Mouse (Mus musculus) MEL (cell line): Measurements from ENCODE around the gene Preb. TPM values are rescaled to one million over a fixed set of nuclear protein-coding genes. Genes with fewer than 3 reads are reported as not detected.

Source experiments
- DNase-seq: peaks from one replicate; pipeline ENCODE4 v3.0.0; 2011; ENCODE audit warnings: low read depth, low spot score
- H3K27ac ChIP-seq: 2 replicates; pipeline ENCODE4 v1.5.1; 2012; ENCODE audit warnings: low read depth, mild to moderate bottlenecking, control low read depth, low read length, moderate library complexity; ENCODE audit not compliant: control insufficient read depth
- H3K27me3 ChIP-seq, 2 experiments: fragments of 150-350 bp in 1 of 2; sonication (generic) in 1 of 2; 2 replicates each; pipeline ENCODE4 v1.6.1; 2012; ENCODE audit warnings: low read length in 2 of 2, mild to moderate bottlenecking in 2 of 2, improper control_type of control experiment in 1 of 2, moderate library complexity in 1 of 2; ENCODE audit not compliant: insufficient read depth in 2 of 2, control insufficient read depth in 1 of 2
- H3K36me3 ChIP-seq, 2 experiments: 2 replicates each; pipeline ENCODE4 v1.6.1; 2012 to 2014; ENCODE audit warnings: low read length in 2 of 2, improper control_type of control experiment in 1 of 2, inconsistent platforms in 1 of 2, mild to moderate bottlenecking in 1 of 2; ENCODE audit not compliant: insufficient read depth in 2 of 2, control insufficient read depth in 1 of 2
- H3K4me1 ChIP-seq, 2 experiments: fragments of 150-350 bp in 1 of 2; sonication (generic) in 1 of 2; 2 replicates each; pipeline ENCODE4 v1.6.1; 2012; ENCODE audit warnings: low read length in 2 of 2, improper control_type of control experiment in 1 of 2, mild to moderate bottlenecking in 1 of 2; ENCODE audit not compliant: insufficient read depth in 2 of 2, control insufficient read depth in 1 of 2
- H3K4me3 ChIP-seq, 2 experiments: fragments of 150-350 bp in 1 of 2; sonication (generic) in 1 of 2; 2 replicates each; pipeline ENCODE4 v1.5.1; 2012; ENCODE audit warnings: low read depth in 2 of 2, low read length in 2 of 2, mild to moderate bottlenecking in 2 of 2, moderate library complexity in 2 of 2, control low read depth in 1 of 2, improper control_type of control experiment in 1 of 2; ENCODE audit not compliant: control insufficient read depth in 1 of 2, insufficient read depth in 1 of 2
- H3K79me2 ChIP-seq: 2 replicates; pipeline ENCODE4 v1.6.1; 2012; ENCODE audit warnings: mild to moderate bottlenecking, low read length, moderate library complexity; ENCODE audit not compliant: control insufficient read depth, poor library complexity, insufficient read depth
- H3K9ac ChIP-seq: 2 replicates; pipeline ENCODE4 v1.6.1; 2012; ENCODE audit warnings: low read depth, mild to moderate bottlenecking, control low read depth, low read length, moderate library complexity; ENCODE audit not compliant: control insufficient read depth, poor library complexity, severe bottlenecking
- H3K9me3 ChIP-seq: fragments of 150-350 bp; sonication (generic); replicated peaks from 2 replicates; pipeline ENCODE4 v1.6.1; 2012; ENCODE audit warnings: mild to moderate bottlenecking, low read length, improper control_type of control experiment, moderate library complexity; ENCODE audit not compliant: insufficient read depth
- MAFK ChIP-seq: IDR thresholded peaks from 2 replicates; pipeline ENCODE4 v1.6.1; 2011; ENCODE audit warnings: low read depth, mild to moderate bottlenecking, low read length, improper control_type of control experiment, borderline replicate concordance
- ZMIZ1 ChIP-seq: IDR thresholded peaks from 2 replicates; pipeline ENCODE4 v1.6.1; 2012; ENCODE audit warnings: low read depth, mild to moderate bottlenecking, inconsistent platforms, low read length, improper control_type of control experiment, moderate library complexity
- polyA plus RNA-seq, 2 experiments: library from polyadenylated mRNA; stranded (reverse) in 1 of 2; unstranded in 1 of 2; fragments of >175 nt in 1 of 2; fragments of >200 nt in 1 of 2; gene quantifications; 2 replicates each; pipeline versions ENCODE4 v1.2.1 to v1.2.4; 2012; ENCODE audit warnings: low replicate concordance in 2 of 2, low read depth in 1 of 2; ENCODE audit not compliant: insufficient read length in 2 of 2, insufficient read depth in 1 of 2, missing spikeins in 1 of 2
- total RNA-seq: library from RNA; depleted of rRNA; stranded (reverse); fragments of 300-350 nt; gene quantifications from 2 replicates; pipeline ENCODE4 v1.2.3, GENCODE M21; 2012; rRNA removed

The Preb gene
- total and polyA plus RNA-seq, 3 experiments = 143 to 247 TPM; not detected in 1

DNA sequence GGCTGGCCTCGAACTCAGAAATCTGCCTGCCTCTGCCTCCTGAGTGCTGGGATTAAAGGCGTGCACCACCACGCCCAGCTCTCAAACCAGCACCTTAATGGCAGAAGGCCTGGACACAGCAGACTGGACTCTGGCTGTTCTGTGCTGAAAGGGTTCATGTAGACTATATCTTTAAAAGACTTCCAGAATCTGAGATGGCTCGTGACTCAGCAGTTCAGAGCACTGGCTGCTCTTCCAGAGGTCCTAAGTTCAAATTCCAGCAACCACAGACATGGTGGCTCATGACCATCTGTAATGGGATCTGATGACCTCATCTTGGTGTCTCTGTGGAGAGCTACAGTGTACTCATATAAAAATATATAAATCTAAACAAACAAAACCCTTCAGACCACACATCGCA lies 58.3 kb downstream of the Preb start:
- H3K36me3 ChIP-seq = peaks cover 11 to 13% of the 10 kb centered on the region in 2 experiments
- H3K9me3 ChIP-seq = no peaks in the 10 kb centered on the region
- peaks cover 12% of the 10 kb centered on the region for H3K79me2 ChIP-seq
- no peaks in the 10 kb centered on the region for H3K27me3 ChIP-seq
- TF ChIP-seq MAFK (no peak), ZMIZ1 (peak; percentile 57; the same call in 1 of the 2 replicates)
- no peak overlapping the region for H3K9ac ChIP-seq
- no peak overlapping the region for H3K27ac ChIP-seq
- H3K4me1 ChIP-seq = peaks cover 0 to 7% of the 10 kb centered on the region in 2 experiments; a peak in 3 of 4 replicates
- no peak overlapping the region for H3K4me3 ChIP-seq
- DNase-seq = no peak

Other genes starting within 250 kb of the Preb start
- gene Dpysl5, start 248.8 kb downstream of the Preb start, total RNA-seq = not detected in 2 replicates
- gene Dpysl5, start 248.8 kb downstream of the Preb start, polyA plus RNA-seq = not detected
- 0.04 TPM in 1 of 2 replicates, not detected in the other for gene Mapre3, start 145.7 kb downstream of the Preb start, total RNA-seq
- gene Mapre3, start 145.7 kb downstream of the Preb start, polyA plus RNA-seq = under 1 TPM in 1 of 2 experiments, not detected in 1; 0.81 TPM
- gene Tmem214, start 92.3 kb downstream of the Preb start, total RNA-seq = 41.3 and 50.5 TPM in 2 replicates
- 100 to 1,000 TPM; 101 to 170 TPM for gene Tmem214, start 92.3 kb downstream of the Preb start, polyA plus RNA-seq
- gene Agbl5, start 71.7 kb downstream of the Preb start, total RNA-seq = 10.6 and 12.8 TPM in 2 replicates
- 10 to 100 TPM in 1 of 2 experiments, not detected in 1; 45.0 TPM for gene Agbl5, start 71.7 kb downstream of the Preb start, polyA plus RNA-seq
- gene Ost4, start 52.6 kb downstream of the Preb start, total RNA-seq = 296 and 321 TPM in 2 replicates
- 100 to 1,000 TPM; 220 to 478 TPM for gene Ost4, start 52.6 kb downstream of the Preb start, polyA plus RNA-seq
- 1.3 and 1.5 TPM in 2 replicates for gene Emilin1, start 47.0 kb downstream of the Preb start, total RNA-seq
- 1 to 10 TPM in 1 of 2 experiments, not detected in 1; 2.0 TPM for gene Emilin1, start 47.0 kb downstream of the Preb start, polyA plus RNA-seq
- 268 and 308 TPM in 2 replicates for gene Khk, start 38.9 kb downstream of the Preb start, total RNA-seq
- 100 to 1,000 TPM in 1 of 2 experiments, not detected in 1; 461 TPM for gene Khk, start 38.9 kb downstream of the Preb start, polyA plus RNA-seq
- gene Cgref1, start 14.8 kb downstream of the Preb start, total RNA-seq = not detected in 2 replicates
- gene Cgref1, start 14.8 kb downstream of the Preb start, polyA plus RNA-seq = 1 to 10 TPM in 1 of 2 experiments, not detected in 1; 1.4 TPM
- 0.03 and 0.08 TPM in 2 replicates for gene Tcf23, start 8.3 kb upstream of the Preb start, total RNA-seq
- under 1 TPM in 1 of 2 experiments, not detected in 1; 0.07 TPM for gene Tcf23, start 8.3 kb upstream of the Preb start, polyA plus RNA-seq
- gene Atraid, start 88.0 kb upstream of the Preb start, total RNA-seq = 31.7 and 37.2 TPM in 2 replicates
- 10 to 100 TPM in 1 of 2 experiments, not detected in 1; 58.0 TPM for gene Atraid, start 88.0 kb upstream of the Preb start, polyA plus RNA-seq
- 25.6 and 34.5 TPM in 2 replicates for gene Slc5a6, start 88.6 kb upstream of the Preb start, total RNA-seq
- 10 to 100 TPM in 1 of 2 experiments, not detected in 1; 41.7 TPM for gene Slc5a6, start 88.6 kb upstream of the Preb start, polyA plus RNA-seq
- gene Cad, start 94.4 kb upstream of the Preb start, total RNA-seq = 213 and 228 TPM in 2 replicates
- 100 to 1,000 TPM; 254 to 383 TPM for gene Cad, start 94.4 kb upstream of the Preb start, polyA plus RNA-seq
- gene Dnajc5g, start 145.9 kb upstream of the Preb start, total RNA-seq = not detected in 2 replicates
- not detected for gene Dnajc5g, start 145.9 kb upstream of the Preb start, polyA plus RNA-seq
- gene Slc30a3, start 147.9 kb upstream of the Preb start, total RNA-seq = not detected in 2 replicates
- gene Slc30a3, start 147.9 kb upstream of the Preb start, polyA plus RNA-seq = not detected
- not detected in 2 replicates for gene Trim54, start 156.4 kb upstream of the Preb start, total RNA-seq
- gene Trim54, start 156.4 kb upstream of the Preb start, polyA plus RNA-seq = not detected
- gene Ucn, start 178.5 kb upstream of the Preb start, total RNA-seq = not detected in 2 replicates
- not detected for gene Ucn, start 178.5 kb upstream of the Preb start, polyA plus RNA-seq
- 25.4 and 25.8 TPM in 2 replicates for gene Mpv17, start 193.9 kb upstream of the Preb start, total RNA-seq
- 10 to 100 TPM in 1 of 2 experiments, not detected in 1; 49.9 TPM for gene Mpv17, start 193.9 kb upstream of the Preb start, polyA plus RNA-seq
- gene Gm29609, start 219.6 kb upstream of the Preb start, total RNA-seq = 5.0 and 5.8 TPM in 2 replicates
- gene Gm29609, start 219.6 kb upstream of the Preb start, polyA plus RNA-seq = 1 to 10 TPM in 1 of 2 experiments, not detected in 1; 6.4 TPM
- 46.7 and 50.9 TPM in 2 replicates for gene Gtf3c2, start 219.8 kb upstream of the Preb start, total RNA-seq
- gene Gtf3c2, start 219.8 kb upstream of the Preb start, polyA plus RNA-seq = 100 to 1,000 TPM in 1 of 2 experiments, not detected in 1; 129 TPM
- gene Snx17, start 232.9 kb upstream of the Preb start, total RNA-seq = 67.3 and 85.1 TPM in 2 replicates
- 10 to 100 TPM in 1 of 2 experiments, not detected in 1; 85.6 TPM for gene Snx17, start 232.9 kb upstream of the Preb start, polyA plus RNA-seq
- 126 and 151 TPM in 2 replicates for gene Eif2b4, start 233.1 kb upstream of the Preb start, total RNA-seq
- 100 to 1,000 TPM in 1 of 2 experiments, not detected in 1; 282 TPM for gene Eif2b4, start 233.1 kb upstream of the Preb start, polyA plus RNA-seq
- gene Zfp513, start 241.9 kb upstream of the Preb start, total RNA-seq = 6.0 and 7.0 TPM in 2 replicates
- 10 to 100 TPM in 1 of 2 experiments, not detected in 1; 15.2 TPM for gene Zfp513, start 241.9 kb upstream of the Preb start, polyA plus RNA-seq